Mouse (Mus musculus) stomach, postnatal 0 days (tissue): ENCODE measurements at regions not wholly inside any gene's neighbourhood (a gene's known extent, or its start where the extent isn't known, plus 50 kb on each side); places are given as distances from the start of the nearest gene placed in this dataset.

Source experiments
- CTCF ChIP-seq: IDR thresholded peaks from 2 replicates; pipeline ENCODE4 v1.5.1; 2016; ENCODE audit warnings: antibody characterized with exemption, low read depth, mild to moderate bottlenecking, moderate library complexity
- EP300 ChIP-seq: optimal IDR thresholded peaks from 2 replicates; pipeline ENCODE3; 2016; ENCODE audit warnings: antibody characterized with exemption

GRCm38 (mm10) chr3:103421275-103421621, 142.2 kb downstream of the Trim33 start:
- TF ChIP-seq CTCF (no peak), EP300 (no peak)
